Mouse (Mus musculus): ENCODE data around the gene Plekhg5.
A peak's percentile ranks its signal among the peaks of the same experiment; 100 is the strongest.

DNA sequence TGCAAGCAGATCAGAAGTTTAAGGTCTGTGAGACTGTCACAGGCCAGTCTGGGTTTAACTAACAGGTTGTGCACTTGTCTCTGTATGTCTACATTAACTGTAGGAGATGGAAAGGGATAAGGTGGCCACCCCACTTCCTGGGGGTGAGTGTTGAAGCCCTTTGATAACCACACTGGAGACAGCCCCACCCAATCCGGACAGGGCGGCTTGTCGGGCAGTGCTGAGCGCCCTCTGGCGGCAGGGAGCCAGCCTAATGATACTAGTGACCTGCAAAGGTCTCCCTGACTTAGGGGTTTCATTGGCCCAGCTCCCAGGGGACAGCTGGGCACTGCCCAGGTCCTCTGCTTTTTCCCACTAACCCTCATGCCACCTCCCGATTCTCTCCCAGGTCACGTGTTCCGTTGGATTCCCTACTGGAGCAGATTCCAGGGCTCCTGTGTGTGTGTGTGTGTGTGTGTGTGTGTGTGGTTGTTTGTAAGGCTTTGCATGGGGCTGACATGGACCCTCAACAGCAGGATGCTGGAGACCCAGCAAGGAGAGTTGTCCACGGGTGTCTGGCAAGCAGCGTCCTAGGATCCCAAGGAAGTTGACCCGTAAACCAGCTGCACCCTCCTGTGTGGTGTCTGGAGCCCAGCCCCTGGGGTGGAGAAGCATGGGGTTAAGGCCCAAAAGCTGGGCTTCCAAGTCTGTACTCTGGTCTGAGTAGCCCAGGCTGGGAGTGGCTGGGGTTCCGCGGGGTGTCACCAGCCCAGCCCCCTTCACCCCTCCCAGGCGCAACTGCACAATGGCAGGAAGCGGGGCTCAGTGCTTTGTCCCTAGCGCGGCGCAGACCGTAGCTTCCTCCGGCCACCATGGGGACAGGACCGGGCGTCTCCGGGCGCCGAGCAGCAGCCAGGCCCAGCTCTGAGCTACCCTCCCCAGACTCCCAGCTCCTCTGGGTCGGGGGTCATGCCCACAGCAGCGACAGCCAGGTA is 23.9 kb downstream of the Plekhg5 start:
- peak; percentile 97 for TF ChIP-seq CTCF (IDR thresholded peaks at IDR 0.05; ENCODE audit: low read depth)
- TF ChIP-seq EP300 (IDR thresholded peaks at IDR 0.05; ENCODE audit: low read depth) = peak; percentile 29; the same call in 1 of the 2 replicates
